Mouse (Mus musculus) heart, embryonic 13.5 days (tissue): ENCODE measurements at regions not wholly inside any gene's neighbourhood (a gene's known extent, or its start where the extent isn't known, plus 50 kb on each side); places are given as distances from the start of the nearest gene placed in this dataset. TPM values are rescaled to one million over a fixed set of nuclear protein-coding genes. Genes with fewer than 3 reads are reported as not detected.

Source experiments
- ATAC-seq: fragments of 200-750 bp; cut with Nextera tagmentation; 2 replicates; pipeline ENCODE4 v1.8.0; 2017; ENCODE audit warnings: moderate TSS enrichment; ENCODE audit not compliant: insufficient number of reproducible peaks, low FRiP score, low TSS enrichment; ENCODE audit errors: extremely low read depth
- H3K27ac ChIP-seq: fragments of 300-500 bp; sonication (generic); replicated peaks from 2 replicates; pipeline ENCODE4 v1.5.1; 2015; ENCODE audit warnings: moderate library complexity, mild to moderate bottlenecking, inconsistent platforms
- H3K27me3 ChIP-seq: fragments of 300-500 bp; sonication (generic); replicated peaks from 2 replicates; pipeline ENCODE4 v1.6.1; 2015; ENCODE audit warnings: mild to moderate bottlenecking, inconsistent platforms
- H3K36me3 ChIP-seq: fragments of 300-500 bp; sonication (generic); 2 replicates; pipeline ENCODE4 v1.6.1; 2015; ENCODE audit warnings: mild to moderate bottlenecking, inconsistent platforms
- H3K4me1 ChIP-seq: fragments of 300-500 bp; sonication (generic); 2 replicates; pipeline ENCODE4 v1.6.1; 2015; ENCODE audit warnings: inconsistent platforms
- H3K4me2 ChIP-seq: fragments of 300-500 bp; sonication (generic); 2 replicates; pipeline ENCODE4 v1.6.1; 2015; ENCODE audit warnings: inconsistent platforms, mild to moderate bottlenecking, moderate library complexity
- H3K4me3 ChIP-seq: fragments of 300-500 bp; sonication (generic); 2 replicates; pipeline ENCODE4 v1.5.1; 2015; ENCODE audit warnings: moderate library complexity, mild to moderate bottlenecking, inconsistent platforms
- H3K9ac ChIP-seq: fragments of 300-500 bp; sonication (generic); 2 replicates; pipeline ENCODE4 v1.6.1; 2015; ENCODE audit warnings: inconsistent platforms, mild to moderate bottlenecking, moderate library complexity
- H3K9me3 ChIP-seq: fragments of 300-500 bp; sonication (generic); 2 replicates; pipeline ENCODE4 v1.6.1; 2016; ENCODE audit warnings: inconsistent platforms
- WGBS: fragments of 180-500 bp; shearing (Covaris S2); methylation state at CpG from one replicate; pipeline ENCODE4 v1.1.7; 2015; ENCODE audit warnings: mixed read lengths; 5-methylcytosine and 5-hydroxymethylcytosine counted together
- microRNA-seq: library from miRNA; unstranded; fragments of <30 nt; microRNA quantifications from one replicate; pipeline ENCODE4, GENCODE M21; 2016

- Histone ChIP-seq H3K4me3 (no peak overlapping the region), H3K9me3 (no peaks in the 10 kb centered on the region), H3K27ac (no peak overlapping the region), H3K36me3 (no peaks in the 10 kb centered on the region), H3K4me2 (no peak overlapping the region), H3K27me3 (peaks cover 25% of the 10 kb centered on the region), H3K9ac (no peak overlapping the region), H3K4me1 (peaks cover 10% of the 10 kb centered on the region; the same call in 1 of the 2 replicates)
- ATAC-seq = no peak
- 45% methylated on average over 2 of the region's 2 CpGs for WGBS
These were observed 102.8 kb downstream of the 4931417E11Rik start for GRCm38 (mm10) chr6:73366626-73367025.

- ATAC-seq = no peak
- Histone ChIP-seq H3K36me3 (no peaks in the 10 kb centered on the region), H3K27me3 (peaks cover 25% of the 10 kb centered on the region), H3K27ac (no peak overlapping the region), H3K4me3 (no peak overlapping the region), H3K9me3 (no peaks in the 10 kb centered on the region), H3K9ac (no peak overlapping the region), H3K4me2 (no peak overlapping the region), H3K4me1 (peaks cover 10% of the 10 kb centered on the region; the same call in 1 of the 2 replicates)
- WGBS = 76% methylated on average over 9 of the region's 9 CpGs
These were observed 104.2 kb downstream of the 4931417E11Rik start for GRCm38 (mm10) chr6:73365306-73365705.

GRCm38 (mm10) chr6:73334995-73335394, 86.8 kb downstream of the Suclg1 start:
- H3K9ac ChIP-seq = no peak overlapping the region
- H3K4me2 ChIP-seq = no peak overlapping the region
- no peak overlapping the region for H3K4me3 ChIP-seq
- H3K27me3 ChIP-seq = no peaks in the 10 kb centered on the region
- no peak overlapping the region for H3K27ac ChIP-seq
- H3K9me3 ChIP-seq = no peaks in the 10 kb centered on the region
- WGBS = 54% methylated on average over 6 of the region's 6 CpGs
- ATAC-seq = no peak
- no peaks in the 10 kb centered on the region for H3K4me1 ChIP-seq
- no peaks in the 10 kb centered on the region for H3K36me3 ChIP-seq

- 84% methylated on average over 11 of the region's 11 CpGs for WGBS
- no peak overlapping the region for H3K4me3 ChIP-seq
- no peak overlapping the region for H3K4me2 ChIP-seq
- H3K9me3 ChIP-seq = no peaks in the 10 kb centered on the region
- H3K9ac ChIP-seq = no peak overlapping the region
- H3K36me3 ChIP-seq = no peaks in the 10 kb centered on the region
- no peak for ATAC-seq
- H3K27ac ChIP-seq = no peak overlapping the region
- H3K27me3 ChIP-seq = no peaks in the 10 kb centered on the region
- no peaks in the 10 kb centered on the region for H3K4me1 ChIP-seq
These were observed 81.5 kb downstream of the Suclg1 start for GRCm38 (mm10) chr6:73329666-73330065.

Small RNA genes lying in the stretch of these regions (microRNA-seq; reads per million reads assigned to microRNA genes)
- gene Gm24370 = not detected
